23 mouse cellular contexts compared by ENCODE assay signal in genomic region chr5:144287267-144287820, GRCm38 (mm10). TPM values are rescaled to one million over a fixed set of nuclear protein-coding genes. Genes with fewer than 3 reads are reported as not detected.
DNase-seq lines count a peak whose midpoint lies in the region; ATAC-seq and TF ChIP-seq lines count a peak whose summit lies in the region.
"Had no signal": no experiment of that assay in that cellular context is flagged by ENCODE, and none has a peak within 500 bp of the region (broad histone marks: within the 10 kb centered on the region; RNA-seq: fewer than 3 reads in every experiment).

No protein-coding gene starts in this region.

- no peak overlapping the region for H3K27ac ChIP-seq in limb, embryonic 14.5 days (replicated peaks; ENCODE audit: low read depth, low read length)
- no peak overlapping the region for H3K27ac ChIP-seq in limb, embryonic 10.5 days
- H3K27ac ChIP-seq in limb, embryonic 15.5 days, result peak overlapping the region; percentile 22; the same call in 1 of the 2 replicates
- H3K27ac ChIP-seq: embryonic facial prominence, embryonic 15.5 days; forebrain, embryonic 10.5 days; hindbrain, embryonic 10.5 days; hindbrain, embryonic 14.5 days; intestine, embryonic 15.5 days had no signal

- no peak for TF ChIP-seq POLR2A in limb, embryonic 14.5 days (IDR thresholded peaks at IDR 0.05; ENCODE audit: borderline replicate concordance, extremely low read depth, insufficient read depth, insufficient read length)

- no peaks in the 10 kb centered on the region for H3K4me1 ChIP-seq in limb, embryonic 14.5 days (ENCODE audit: control insufficient read depth, insufficient read depth, low read length)
- peaks cover 16% of the 10 kb centered on the region for H3K4me1 ChIP-seq in limb, embryonic 10.5 days
- H3K4me1 ChIP-seq in limb, embryonic 15.5 days, result 0 out of 2 replicates have a peak, but pooled peaks cover 3% of the 10 kb centered on the region

- H3K9me3 ChIP-seq in limb, embryonic 14.5 days (ENCODE audit: control insufficient read depth, low read length), result no peaks in the 10 kb centered on the region
- H3K9me3 ChIP-seq in limb, embryonic 10.5 days (replicated peaks), result no peaks in the 10 kb centered on the region
- H3K9me3 ChIP-seq in limb, embryonic 15.5 days, result no peaks in the 10 kb centered on the region
- H3K9me3 ChIP-seq: embryonic facial prominence, embryonic 15.5 days; forebrain, embryonic 10.5 days; G1E; heart, embryonic 12.5 days; hindbrain, embryonic 10.5 days; intestine, embryonic 15.5 days had no signal

- no peak overlapping the region for H3K4me2 ChIP-seq in limb, embryonic 14.5 days (replicated peaks; ENCODE audit: low read depth, low read length, severe bottlenecking)
- no peak overlapping the region for H3K4me2 ChIP-seq in limb, embryonic 15.5 days
- H3K4me2 ChIP-seq: embryonic facial prominence, embryonic 15.5 days; heart, embryonic 12.5 days; hindbrain, embryonic 14.5 days; intestine, embryonic 15.5 days had no signal

- no peak overlapping the region for H3K9ac ChIP-seq in limb, embryonic 14.5 days (ENCODE audit: low read depth, low read length, severe bottlenecking)
- no peak overlapping the region for H3K9ac ChIP-seq in limb, embryonic 15.5 days
- H3K9ac ChIP-seq: embryonic facial prominence, embryonic 15.5 days; heart, embryonic 12.5 days; hindbrain, embryonic 14.5 days; intestine, embryonic 15.5 days had no signal

- peak; percentile 91 for DNase-seq in heart, adult 11 months
- no peak for DNase-seq in heart, postnatal 14 days
- no peak for DNase-seq in limb, embryonic 14.5 days (ENCODE audit: low spot score)
- DNase-seq in limb, embryonic 10.5 days (ENCODE audit: low spot score), result no peak
- DNase-seq in adrenal gland, postnatal 25 days, result no peak
- DNase-seq in kidney, postnatal 4 days, result no peak
- DNase-seq: adrenal gland, postnatal 10 days; cerebellum, adult 11-12 months; cerebellum, adult 9-10 months; cerebellum, postnatal 25 days; gastrocnemius, postnatal 14 days; kidney, adult 18-20 months had no signal

- 80% methylated on average over 3 of the region's 3 CpGs for WGBS in limb, embryonic 14.5 days
- WGBS in limb, embryonic 10.5 days, result 80% methylated on average over 3 of the region's 3 CpGs
- WGBS in limb, embryonic 15.5 days, result 67% methylated on average over 3 of the region's 3 CpGs

- no peak overlapping the region for H3K4me3 ChIP-seq in limb, embryonic 14.5 days (replicated peaks; ENCODE audit: low read length)
- H3K4me3 ChIP-seq in limb, embryonic 10.5 days, result no peak overlapping the region
- H3K4me3 ChIP-seq in limb, embryonic 15.5 days, result no peak overlapping the region
- H3K4me3 ChIP-seq: embryonic facial prominence, embryonic 15.5 days; erythroblast, embryonic 14.5 days; forebrain, embryonic 10.5 days; heart, embryonic 12.5 days; hindbrain, embryonic 10.5 days; intestine, embryonic 15.5 days had no signal

- ATAC-seq in limb, embryonic 14.5 days (ENCODE audit: low FRiP score, low read depth), result 0 out of 2 replicates have a peak, but pooled peaks have one; percentile 45
- ATAC-seq in limb, embryonic 15.5 days (ENCODE audit: insufficient number of reproducible peaks, low FRiP score, low TSS enrichment, low read depth), result peak; percentile 37
- ATAC-seq: CD4-positive, CD25-positive, alpha-beta regulatory T cell, adult 4 months; forebrain, embryonic 14.5 days; intestine, embryonic 15.5 days had no signal

- no peaks in the 10 kb centered on the region for H3K27me3 ChIP-seq in limb, embryonic 14.5 days (ENCODE audit: control insufficient read depth, insufficient read depth, low read length)
- H3K27me3 ChIP-seq in limb, embryonic 10.5 days (ENCODE audit: low read depth, poor library complexity, severe bottlenecking), result no peaks in the 10 kb centered on the region
- H3K27me3 ChIP-seq in limb, embryonic 15.5 days, result no peaks in the 10 kb centered on the region
- H3K27me3 ChIP-seq: embryonic facial prominence, embryonic 15.5 days; heart, embryonic 12.5 days; intestine, embryonic 15.5 days had no signal

- intact Hi-C loops in heart, postnatal 14 days (cut with DNase I), result loop anchor here (5.0 kb wide), 1 partner anchor 40 kb away; no protein-coding TSS in a partner anchor

- no peaks in the 10 kb centered on the region for H3K36me3 ChIP-seq in limb, embryonic 14.5 days (ENCODE audit: control insufficient read depth, insufficient read depth, low read length)
- H3K36me3 ChIP-seq in limb, embryonic 10.5 days, result peaks cover 2% of the 10 kb centered on the region; the same call in 1 of the 2 replicates
- H3K36me3 ChIP-seq in limb, embryonic 15.5 days, result peaks cover 9% of the 10 kb centered on the region; the same call in 1 of the 2 replicates
- H3K36me3 ChIP-seq: embryonic facial prominence, embryonic 15.5 days; G1E; hindbrain, embryonic 10.5 days; intestine, embryonic 15.5 days had no signal

RNA-seq across cellular contexts. Expression of gene Bri3, which starts 43.1 kb away (rescaled TPM):
- 100 to 1,000 TPM; 125 to 128 TPM for total RNA-seq in heart, postnatal 14 days (2021)
- polyA plus RNA-seq in limb, embryonic 14.5 days (2012; rRNA removed), result 90.6 and 107 TPM in 2 replicates
- 119 and 131 TPM in 2 replicates for polyA plus RNA-seq in limb, embryonic 14.5 days (2014; fragmentation: Nextera tagmentation; extraction: Ambion mirVana)
- polyA plus RNA-seq in limb, embryonic 10.5 days (2016; fragmentation: Nextera tagmentation; extraction: Ambion mirVana), result 122 and 125 TPM in 2 replicates
- 81.5 and 97.3 TPM in 2 replicates for polyA plus RNA-seq in limb, embryonic 15.5 days (2015; fragmentation: Nextera tagmentation; extraction: Ambion mirVana)
- total RNA-seq in adrenal gland, postnatal 25 days (2021), result 110 and 114 TPM in 2 replicates
